Mouse (Mus musculus) kidney, postnatal 0 days (tissue): ENCODE results near the gene Gm14409. TPM values are rescaled to one million over a fixed set of nuclear protein-coding genes. Genes with fewer than 3 reads are reported as not detected.

ENCODE experiments used
- polyA plus RNA-seq: library from polyadenylated mRNA; unstranded; fragments of >200 nt; fragmentation: Nextera tagmentation; extraction: Ambion mirVana; gene quantifications from 2 replicates; pipeline ENCODE4 v1.2.1, GENCODE M21; 2015

Gene Gm14409
- polyA plus RNA-seq, 1 experiment from 2014 or later, result not detected

Other genes with a start within 250 kb of the Gm14409 start
- gene Gm14401, start 192.7 kb downstream of the Gm14409 start, polyA plus RNA-seq, result 0.11 and 0.12 TPM in 2 replicates
- 24.9 and 29.3 TPM in 2 replicates for gene Gm14410, start 60.6 kb downstream of the Gm14409 start, polyA plus RNA-seq
- 0.24 and 0.26 TPM in 2 replicates for gene Gm14412, start 57.3 kb upstream of the Gm14409 start, polyA plus RNA-seq
- 10.5 and 12.0 TPM in 2 replicates for gene Gm14418, start 131.3 kb upstream of the Gm14409 start, polyA plus RNA-seq
- 9.9 and 10.2 TPM in 2 replicates for gene Zfp970, start 197.7 kb upstream of the Gm14409 start, polyA plus RNA-seq
- gene Gm14403, start 231.2 kb upstream of the Gm14409 start, polyA plus RNA-seq, result 4.7 and 5.0 TPM in 2 replicates